Mouse (Mus musculus) MEL (cell line): ENCODE results near the gene Fmn2. TPM values are rescaled to one million over a fixed set of nuclear protein-coding genes. Genes with fewer than 3 reads are reported as not detected.
A peak's percentile ranks its signal among the peaks of the same experiment; 100 is the strongest.

Source experiments
- DNase-seq: peaks from one replicate; pipeline ENCODE4 v3.0.0; 2011; ENCODE audit warnings: low read depth, low spot score
- H3K27ac ChIP-seq: 2 replicates; pipeline ENCODE4 v1.5.1; 2012; ENCODE audit warnings: low read depth, mild to moderate bottlenecking, control low read depth, low read length, moderate library complexity; ENCODE audit not compliant: control insufficient read depth
- H3K27me3 ChIP-seq, 2 experiments: fragments of 150-350 bp in 1 of 2; sonication (generic) in 1 of 2; 2 replicates each; pipeline ENCODE4 v1.6.1; 2012; ENCODE audit warnings: low read length in 2 of 2, mild to moderate bottlenecking in 2 of 2, improper control_type of control experiment in 1 of 2, moderate library complexity in 1 of 2; ENCODE audit not compliant: insufficient read depth in 2 of 2, control insufficient read depth in 1 of 2
- H3K36me3 ChIP-seq, 2 experiments: 2 replicates each; pipeline ENCODE4 v1.6.1; 2012 to 2014; ENCODE audit warnings: low read length in 2 of 2, improper control_type of control experiment in 1 of 2, inconsistent platforms in 1 of 2, mild to moderate bottlenecking in 1 of 2; ENCODE audit not compliant: insufficient read depth in 2 of 2, control insufficient read depth in 1 of 2
- H3K4me1 ChIP-seq, 2 experiments: fragments of 150-350 bp in 1 of 2; sonication (generic) in 1 of 2; 2 replicates each; pipeline ENCODE4 v1.6.1; 2012; ENCODE audit warnings: low read length in 2 of 2, improper control_type of control experiment in 1 of 2, mild to moderate bottlenecking in 1 of 2; ENCODE audit not compliant: insufficient read depth in 2 of 2, control insufficient read depth in 1 of 2
- H3K4me3 ChIP-seq, 2 experiments: fragments of 150-350 bp in 1 of 2; sonication (generic) in 1 of 2; 2 replicates each; pipeline ENCODE4 v1.5.1; 2012; ENCODE audit warnings: low read depth in 2 of 2, low read length in 2 of 2, mild to moderate bottlenecking in 2 of 2, moderate library complexity in 2 of 2, control low read depth in 1 of 2, improper control_type of control experiment in 1 of 2; ENCODE audit not compliant: control insufficient read depth in 1 of 2, insufficient read depth in 1 of 2
- H3K79me2 ChIP-seq: 2 replicates; pipeline ENCODE4 v1.6.1; 2012; ENCODE audit warnings: mild to moderate bottlenecking, low read length, moderate library complexity; ENCODE audit not compliant: control insufficient read depth, poor library complexity, insufficient read depth
- H3K9ac ChIP-seq: 2 replicates; pipeline ENCODE4 v1.6.1; 2012; ENCODE audit warnings: low read depth, mild to moderate bottlenecking, control low read depth, low read length, moderate library complexity; ENCODE audit not compliant: control insufficient read depth, poor library complexity, severe bottlenecking
- H3K9me3 ChIP-seq: fragments of 150-350 bp; sonication (generic); replicated peaks from 2 replicates; pipeline ENCODE4 v1.6.1; 2012; ENCODE audit warnings: mild to moderate bottlenecking, low read length, improper control_type of control experiment, moderate library complexity; ENCODE audit not compliant: insufficient read depth
- BHLHE40 ChIP-seq: IDR thresholded peaks from 2 replicates; pipeline ENCODE4 v1.6.1; 2012; ENCODE audit warnings: low read depth, mild to moderate bottlenecking, inconsistent platforms, low read length, improper control_type of control experiment, borderline replicate concordance
- CHD1 ChIP-seq: IDR thresholded peaks from 2 replicates; pipeline ENCODE4 v1.6.1; 2012; ENCODE audit warnings: low read depth, mild to moderate bottlenecking, inconsistent platforms, low read length, improper control_type of control experiment
- CHD2 ChIP-seq: IDR thresholded peaks from 2 replicates; pipeline ENCODE4 v1.6.1; 2011; ENCODE audit warnings: low read length, improper control_type of control experiment
- ELF1 ChIP-seq: IDR thresholded peaks from 2 replicates; pipeline ENCODE4 v1.6.1; 2014; ENCODE audit warnings: low read depth, mild to moderate bottlenecking, inconsistent platforms, low read length, improper control_type of control experiment, moderate library complexity
- ETS1 ChIP-seq: IDR thresholded peaks from 2 replicates; pipeline ENCODE4 v1.6.1; 2012; ENCODE audit warnings: low read depth, mild to moderate bottlenecking, inconsistent platforms, low read length, improper control_type of control experiment, moderate library complexity
- GABPA ChIP-seq: IDR thresholded peaks from 2 replicates; pipeline ENCODE4 v1.6.1; 2012; ENCODE audit warnings: low read depth, mild to moderate bottlenecking, inconsistent platforms, low read length, improper control_type of control experiment, moderate library complexity
- HCFC1 ChIP-seq: IDR thresholded peaks from 2 replicates; pipeline ENCODE4 v1.6.1; 2012; ENCODE audit warnings: low read depth, mild to moderate bottlenecking, inconsistent platforms, low read length, improper control_type of control experiment, moderate library complexity
- MEF2A ChIP-seq: IDR thresholded peaks from 2 replicates; pipeline ENCODE4 v1.6.1; 2014; ENCODE audit warnings: low read depth, mild to moderate bottlenecking, inconsistent platforms, low read length, improper control_type of control experiment; ENCODE audit not compliant: poor library complexity, insufficient replicate concordance, severe bottlenecking; ENCODE audit errors: extremely low read depth
- MYC ChIP-seq: IDR thresholded peaks from 2 replicates; pipeline ENCODE4 v1.6.1; 2011; ENCODE audit warnings: low read depth, mild to moderate bottlenecking, low read length, improper control_type of control experiment, moderate library complexity
- NRF1 ChIP-seq: IDR thresholded peaks from 2 replicates; pipeline ENCODE4 v1.6.1; 2014; ENCODE audit warnings: low read depth, mild to moderate bottlenecking, inconsistent platforms, low read length, improper control_type of control experiment, moderate library complexity; ENCODE audit not compliant: poor library complexity, insufficient read depth, severe bottlenecking
- POLR2A ChIP-seq, 2 experiments: IDR thresholded peaks; 2 replicates each; pipeline ENCODE4 v1.6.1; 2011 to 2012; ENCODE audit warnings: low read length in 2 of 2, mild to moderate bottlenecking in 2 of 2, control low read depth in 1 of 2, improper control_type of control experiment in 1 of 2, low read depth in 1 of 2, moderate library complexity in 1 of 2; ENCODE audit not compliant: control insufficient read depth in 1 of 2, insufficient read depth in 1 of 2, poor library complexity in 1 of 2
- POLR2AphosphoS2 ChIP-seq: IDR thresholded peaks from 2 replicates; pipeline ENCODE4 v1.6.1; 2011; ENCODE audit warnings: low read length, improper control_type of control experiment
- POLR2AphosphoS5 ChIP-seq: IDR thresholded peaks from 2 replicates; pipeline ENCODE4 v1.6.1; 2012; ENCODE audit warnings: low read depth, borderline replicate concordance, mild to moderate bottlenecking, inconsistent platforms, low read length, moderate library complexity, mixed read lengths
- RCOR1 ChIP-seq: IDR thresholded peaks from 2 replicates; pipeline ENCODE4 v1.6.1; 2012; ENCODE audit warnings: low read depth, mild to moderate bottlenecking, inconsistent platforms, low read length, improper control_type of control experiment
- SMC3 ChIP-seq: IDR thresholded peaks from 2 replicates; pipeline ENCODE4 v1.6.1; 2011; ENCODE audit warnings: low read depth, low read length, improper control_type of control experiment
- TAL1 ChIP-seq: IDR thresholded peaks from 2 replicates; pipeline ENCODE4 v1.6.1; 2012; ENCODE audit warnings: mild to moderate bottlenecking, inconsistent platforms, low read length, moderate library complexity, mixed read lengths
- TCF12 ChIP-seq: IDR thresholded peaks from 2 replicates; pipeline ENCODE4 v1.6.1; 2014; ENCODE audit warnings: low read depth, mild to moderate bottlenecking, inconsistent platforms, low read length, improper control_type of control experiment, moderate library complexity
- ZC3H11A ChIP-seq: IDR thresholded peaks from 2 replicates; pipeline ENCODE4 v1.6.1; 2012; ENCODE audit warnings: low read depth, mild to moderate bottlenecking, inconsistent platforms, low read length, improper control_type of control experiment
- ZNF384 ChIP-seq: IDR thresholded peaks from 2 replicates; pipeline ENCODE4 v1.6.1; 2012; ENCODE audit warnings: low read depth, mild to moderate bottlenecking, inconsistent platforms, low read length, improper control_type of control experiment
- polyA plus RNA-seq, 2 experiments: library from polyadenylated mRNA; stranded (reverse) in 1 of 2; unstranded in 1 of 2; fragments of >175 nt in 1 of 2; fragments of >200 nt in 1 of 2; gene quantifications; 2 replicates each; pipeline versions ENCODE4 v1.2.1 to v1.2.4; 2012; ENCODE audit warnings: low replicate concordance in 2 of 2, low read depth in 1 of 2; ENCODE audit not compliant: insufficient read length in 2 of 2, insufficient read depth in 1 of 2, missing spikeins in 1 of 2
- total RNA-seq: library from RNA; depleted of rRNA; stranded (reverse); fragments of 300-350 nt; gene quantifications from 2 replicates; pipeline ENCODE4 v1.2.3, GENCODE M21; 2012

Gene Fmn2
- total and polyA plus RNA-seq, 3 experiments: not detected

GRCm38 (mm10) chr1:174621512-174621911 is 119.9 kb downstream of the Fmn2 start:
- Histone ChIP-seq H3K9me3 (no peaks in the 10 kb centered on the region), H3K4me1 (no peaks in the 10 kb centered on the region), H3K9ac (no peak overlapping the region), H3K4me3 (no peak overlapping the region), H3K36me3 (no peaks in the 10 kb centered on the region), H3K79me2 (no peaks in the 10 kb centered on the region), H3K27ac (no peak overlapping the region), H3K27me3 (no peaks in the 10 kb centered on the region)
- DNase-seq: no peak
- no peak for TF ChIP-seq SMC3
- no peak for TF ChIP-seq MYC
- no peak for TF ChIP-seq TCF12
- TF ChIP-seq MEF2A: no peak
- TF ChIP-seq POLR2A (IDR thresholded peaks at IDR 0.05; ENCODE audit: control insufficient read depth in 1 of 2, insufficient read depth in 1 of 2, low read depth in 1 of 2, low read length in 2 of 2, poor library complexity in 1 of 2): no peak

- Histone ChIP-seq H3K79me2 (no peaks in the 10 kb centered on the region), H3K9me3 (no peaks in the 10 kb centered on the region), H3K27ac (no peak overlapping the region), H3K36me3 (no peaks in the 10 kb centered on the region), H3K9ac (no peak overlapping the region), H3K4me1 (no peaks in the 10 kb centered on the region), H3K27me3 (no peaks in the 10 kb centered on the region), H3K4me3 (no peak overlapping the region)
- no peak for TF ChIP-seq ZC3H11A
- TF ChIP-seq POLR2AphosphoS2: no peak
- no peak for TF ChIP-seq ETS1
- no peak for TF ChIP-seq TAL1
- TF ChIP-seq CHD2: no peak
- no peak for TF ChIP-seq HCFC1
- TF ChIP-seq CHD1: no peak
- no peak for TF ChIP-seq RCOR1
- DNase-seq: peak; percentile 4
Observed at GRCm38 (mm10) chr1:174623054-174623453, 121.4 kb downstream of the Fmn2 start.

- TF ChIP-seq POLR2AphosphoS5: no peak
- TF ChIP-seq MEF2A: no peak
- TF ChIP-seq NRF1: no peak
- TF ChIP-seq ELF1: no peak
- TF ChIP-seq MYC: no peak
- no peak for TF ChIP-seq GABPA
- no peak for TF ChIP-seq ZNF384
- no peak for TF ChIP-seq BHLHE40
- no peak for TF ChIP-seq TAL1
- H3K27me3 ChIP-seq: no peaks in the 10 kb centered on the region
- H3K4me1 ChIP-seq: no peaks in the 10 kb centered on the region
- H3K9me3 ChIP-seq: no peaks in the 10 kb centered on the region
- H3K27ac ChIP-seq: no peak overlapping the region
- no peak overlapping the region for H3K4me3 ChIP-seq
- no peaks in the 10 kb centered on the region for H3K36me3 ChIP-seq
- no peaks in the 10 kb centered on the region for H3K79me2 ChIP-seq
- DNase-seq: no peak
- no peak overlapping the region for H3K9ac ChIP-seq
Observed at GRCm38 (mm10) chr1:174630074-174630473, 128.4 kb downstream of the Fmn2 start.
